Mouse (Mus musculus): ENCODE data around the gene Cyp11a1. TPM values are rescaled to one million over a fixed set of nuclear protein-coding genes. Genes with fewer than 3 reads are reported as not detected.

The Cyp11a1 gene
- polyA plus RNA-seq, 1 experiment from 2014 or later = 0.16 TPM

Other genes starting within 250 kb of the Cyp11a1 start
- 88.4 and 97.3 TPM in 2 replicates for gene Clk3, start 240.6 kb upstream of the Cyp11a1 start, polyA plus RNA-seq (2014; fragmentation: Nextera tagmentation; extraction: Ambion mirVana)
- gene Arid3b, start 169.6 kb upstream of the Cyp11a1 start, polyA plus RNA-seq (2014; fragmentation: Nextera tagmentation; extraction: Ambion mirVana) = 25.7 and 25.8 TPM in 2 replicates
- gene Ubl7, start 95.4 kb upstream of the Cyp11a1 start, polyA plus RNA-seq (2014; fragmentation: Nextera tagmentation; extraction: Ambion mirVana) = 119 and 124 TPM in 2 replicates
- gene Sema7a, start 66.3 kb upstream of the Cyp11a1 start, polyA plus RNA-seq (2014; fragmentation: Nextera tagmentation; extraction: Ambion mirVana) = 1.6 and 2.0 TPM in 2 replicates
- 53.7 and 55.2 TPM in 2 replicates for gene Stra6, start 57.4 kb downstream of the Cyp11a1 start, polyA plus RNA-seq (2014; fragmentation: Nextera tagmentation; extraction: Ambion mirVana)
- 0.08 and 0.22 TPM in 2 replicates for gene Ccdc33, start 112.4 kb downstream of the Cyp11a1 start, polyA plus RNA-seq (2014; fragmentation: Nextera tagmentation; extraction: Ambion mirVana)
- gene Islr, start 197.9 kb downstream of the Cyp11a1 start, polyA plus RNA-seq (2014; fragmentation: Nextera tagmentation; extraction: Ambion mirVana) = 31.2 and 31.5 TPM in 2 replicates
- 6.3 and 9.3 TPM in 2 replicates for gene Islr2, start 197.9 kb downstream of the Cyp11a1 start, polyA plus RNA-seq (2014; fragmentation: Nextera tagmentation; extraction: Ambion mirVana)
- gene Pml, start 243.4 kb downstream of the Cyp11a1 start, polyA plus RNA-seq (2014; fragmentation: Nextera tagmentation; extraction: Ambion mirVana) = 7.6 and 10.6 TPM in 2 replicates
- 29.6 and 35.9 TPM in 2 replicates for gene Stoml1, start 246.8 kb downstream of the Cyp11a1 start, polyA plus RNA-seq (2014; fragmentation: Nextera tagmentation; extraction: Ambion mirVana)